Mouse (Mus musculus): ENCODE data around the gene Ffar3.

Gene Ffar3

GRCm38 (mm10) chr7:30856078-30856477 is at the start of gene Ffar3:
Gene Ffar3 (minus strand): TSS chr7:30856178.
- TF ChIP-seq POU5F1 (IDR thresholded peaks at IDR 0.05; ENCODE audit: borderline replicate concordance, low read length) (no peak), NANOG (IDR thresholded peaks at IDR 0.05; ENCODE audit: borderline replicate concordance, low read length) (no peak), CTCF (conservative IDR thresholded peaks at IDR 0.05; ENCODE audit: low read length) (no peak)

DNA sequence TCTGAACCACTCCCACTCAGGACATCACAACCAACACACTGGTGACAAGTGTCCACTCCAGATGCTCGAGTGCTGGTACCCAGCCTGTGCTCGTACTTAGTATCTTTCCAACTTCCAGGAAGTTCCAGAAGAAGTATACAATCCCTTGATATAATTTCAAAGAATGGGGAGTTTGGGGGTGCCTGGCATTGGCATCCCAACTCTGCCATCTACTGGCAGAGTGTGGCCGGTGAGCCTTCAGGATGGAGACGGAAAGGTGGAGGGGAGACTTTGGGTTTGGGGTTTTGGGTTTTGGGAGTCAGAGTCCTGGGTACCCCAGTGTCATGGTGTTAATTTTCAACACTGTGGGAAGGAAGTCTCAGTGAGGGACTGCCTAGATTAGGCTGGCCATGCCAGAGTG is 48.1 kb upstream of the Ffar3 start:
- no peak overlapping the region for H3K4me3 ChIP-seq (replicated peaks; ENCODE audit: low read length)
- peaks cover 37% of the 10 kb centered on the region for H3K27me3 ChIP-seq (ENCODE audit: insufficient read depth, low read length)
- H3K9me3 ChIP-seq (ENCODE audit: low read length): no peaks in the 10 kb centered on the region; the same call in 1 of the 2 replicates
- H3K36me3 ChIP-seq (ENCODE audit: insufficient read depth, low read length): no peaks in the 10 kb centered on the region
- H3K4me1 ChIP-seq (replicated peaks; ENCODE audit: low read depth, low read length): peaks cover 13% of the 10 kb centered on the region
- TF ChIP-seq POU5F1 (IDR thresholded peaks at IDR 0.05; ENCODE audit: borderline replicate concordance, low read length): no peak
- no peak for TF ChIP-seq NANOG (IDR thresholded peaks at IDR 0.05; ENCODE audit: borderline replicate concordance, low read length)
- peak; percentile 24 for TF ChIP-seq CTCF (conservative IDR thresholded peaks at IDR 0.05; ENCODE audit: low read length)

More at GRCm38 (mm10) chr7:30856078-30856477, at the start of gene Ffar3:
- no peaks in the 10 kb centered on the region for H3K36me3 ChIP-seq (ENCODE audit: insufficient read depth, low read length)
- H3K4me1 ChIP-seq (replicated peaks; ENCODE audit: low read depth, low read length): peaks cover 45% of the 10 kb centered on the region
- no peaks in the 10 kb centered on the region for H3K9me3 ChIP-seq (ENCODE audit: low read length)
- H3K27me3 ChIP-seq (ENCODE audit: insufficient read depth, low read length): peaks cover 32% of the 10 kb centered on the region
- peak within 1 kb of the TSS; percentile 70 for H3K4me3 ChIP-seq (replicated peaks; ENCODE audit: low read length)

- no peaks in the 10 kb centered on the region for H3K9me3 ChIP-seq (ENCODE audit: low read length)
- no peaks in the 10 kb centered on the region for H3K36me3 ChIP-seq (ENCODE audit: insufficient read depth, low read length)
- H3K4me1 ChIP-seq (replicated peaks; ENCODE audit: low read depth, low read length): peaks cover 8% of the 10 kb centered on the region; the same call in 1 of the 2 replicates
- no peak overlapping the region for H3K4me3 ChIP-seq (replicated peaks; ENCODE audit: low read length)
- peaks cover 26% of the 10 kb centered on the region for H3K27me3 ChIP-seq (ENCODE audit: insufficient read depth, low read length)
- no peak for TF ChIP-seq CTCF (conservative IDR thresholded peaks at IDR 0.05; ENCODE audit: low read length)
- TF ChIP-seq NANOG (IDR thresholded peaks at IDR 0.05; ENCODE audit: borderline replicate concordance, low read length): no peak
- no peak for TF ChIP-seq POU5F1 (IDR thresholded peaks at IDR 0.05; ENCODE audit: borderline replicate concordance, low read length)
Observed at GRCm38 (mm10) chr7:30895217-30895616, 39.2 kb upstream of the Ffar3 start.

GRCm38 (mm10) chr7:30892515-30892914 is 36.5 kb upstream of the Ffar3 start:
- TF ChIP-seq POU5F1 (IDR thresholded peaks at IDR 0.05; ENCODE audit: borderline replicate concordance, low read length) (no peak), NANOG (IDR thresholded peaks at IDR 0.05; ENCODE audit: borderline replicate concordance, low read length) (no peak), CTCF (conservative IDR thresholded peaks at IDR 0.05; ENCODE audit: low read length) (no peak)
- Histone ChIP-seq H3K4me3 (replicated peaks; ENCODE audit: low read length) (no peak overlapping the region), H3K4me1 (replicated peaks; ENCODE audit: low read depth, low read length) (peaks cover 8% of the 10 kb centered on the region; the same call in 1 of the 2 replicates), H3K36me3 (ENCODE audit: insufficient read depth, low read length) (no peaks in the 10 kb centered on the region), H3K27me3 (ENCODE audit: insufficient read depth, low read length) (peaks cover 10% of the 10 kb centered on the region), H3K9me3 (ENCODE audit: low read length) (no peaks in the 10 kb centered on the region)

DNA sequence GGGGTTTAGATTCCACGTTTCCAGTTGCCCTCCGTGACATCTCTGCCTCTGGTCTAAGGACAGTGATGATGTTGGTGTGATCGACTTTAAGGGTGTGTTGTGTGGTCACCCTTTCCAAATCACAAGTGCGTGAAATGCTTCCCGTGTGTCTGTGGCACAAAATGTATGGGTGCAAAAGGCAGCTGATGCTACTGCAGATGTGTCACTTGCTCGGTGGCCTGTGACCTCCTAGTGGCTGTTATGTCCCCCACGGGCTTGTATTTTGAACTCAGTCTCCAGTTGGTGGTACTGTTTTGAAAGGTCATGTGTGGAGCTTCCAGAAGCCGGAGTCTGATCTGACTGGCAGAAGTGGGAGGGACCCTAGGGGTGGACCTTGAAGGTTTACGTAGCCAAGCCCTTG is 35.8 kb upstream of the Ffar3 start:
- no peak overlapping the region for H3K4me3 ChIP-seq (replicated peaks; ENCODE audit: low read length)
- peaks cover 5% of the 10 kb centered on the region for H3K27me3 ChIP-seq (ENCODE audit: insufficient read depth, low read length)
- H3K36me3 ChIP-seq (ENCODE audit: insufficient read depth, low read length): no peaks in the 10 kb centered on the region
- peaks cover 8% of the 10 kb centered on the region; the same call in 1 of the 2 replicates for H3K4me1 ChIP-seq (replicated peaks; ENCODE audit: low read depth, low read length)
- no peaks in the 10 kb centered on the region for H3K9me3 ChIP-seq (ENCODE audit: low read length)
- TF ChIP-seq POU5F1 (IDR thresholded peaks at IDR 0.05; ENCODE audit: borderline replicate concordance, low read length): no peak
- no peak for TF ChIP-seq NANOG (IDR thresholded peaks at IDR 0.05; ENCODE audit: borderline replicate concordance, low read length)
- no peak for TF ChIP-seq CTCF (conservative IDR thresholded peaks at IDR 0.05; ENCODE audit: low read length)

GRCm38 (mm10) chr7:30890681-30891080 is 34.7 kb upstream of the Ffar3 start:
- TF ChIP-seq CTCF (conservative IDR thresholded peaks at IDR 0.05; ENCODE audit: low read length) (no peak), NANOG (IDR thresholded peaks at IDR 0.05; ENCODE audit: borderline replicate concordance, low read length) (no peak), POU5F1 (IDR thresholded peaks at IDR 0.05; ENCODE audit: borderline replicate concordance, low read length) (no peak)
- Histone ChIP-seq H3K36me3 (ENCODE audit: insufficient read depth, low read length) (no peaks in the 10 kb centered on the region), H3K4me1 (replicated peaks; ENCODE audit: low read depth, low read length) (peaks cover 5% of the 10 kb centered on the region; the same call in 1 of the 2 replicates), H3K4me3 (replicated peaks; ENCODE audit: low read length) (no peak overlapping the region), H3K27me3 (ENCODE audit: insufficient read depth, low read length) (peaks cover 4% of the 10 kb centered on the region), H3K9me3 (ENCODE audit: low read length) (no peaks in the 10 kb centered on the region)

DNA sequence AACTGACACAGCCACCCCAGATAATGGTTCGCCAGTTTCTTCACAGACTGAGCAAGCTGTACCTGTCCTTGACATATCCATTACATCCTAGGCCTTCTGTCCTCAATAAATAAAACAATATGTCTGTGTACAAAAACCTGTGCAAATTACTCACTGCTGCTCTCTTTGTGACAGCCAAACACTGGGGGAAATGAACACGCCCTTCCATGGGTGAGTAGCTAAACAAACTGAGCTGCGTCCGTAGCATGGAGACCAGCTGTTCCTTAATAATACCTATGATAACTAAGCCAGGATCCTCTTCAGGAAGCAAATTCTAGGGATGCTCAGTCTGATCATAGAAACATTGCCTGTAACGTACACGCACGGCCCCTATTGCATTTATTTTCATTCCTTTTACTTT is 32.8 kb upstream of the Ffar3 start:
- peaks cover 4% of the 10 kb centered on the region for H3K27me3 ChIP-seq (ENCODE audit: insufficient read depth, low read length)
- no peaks in the 10 kb centered on the region for H3K9me3 ChIP-seq (ENCODE audit: low read length)
- H3K4me1 ChIP-seq (replicated peaks; ENCODE audit: low read depth, low read length): no peaks in the 10 kb centered on the region; the same call in 1 of the 2 replicates
- no peak overlapping the region for H3K4me3 ChIP-seq (replicated peaks; ENCODE audit: low read length)
- H3K36me3 ChIP-seq (ENCODE audit: insufficient read depth, low read length): no peaks in the 10 kb centered on the region
- TF ChIP-seq POU5F1 (IDR thresholded peaks at IDR 0.05; ENCODE audit: borderline replicate concordance, low read length) (no peak), NANOG (IDR thresholded peaks at IDR 0.05; ENCODE audit: borderline replicate concordance, low read length) (no peak), CTCF (conservative IDR thresholded peaks at IDR 0.05; ENCODE audit: low read length) (no peak)

DNA sequence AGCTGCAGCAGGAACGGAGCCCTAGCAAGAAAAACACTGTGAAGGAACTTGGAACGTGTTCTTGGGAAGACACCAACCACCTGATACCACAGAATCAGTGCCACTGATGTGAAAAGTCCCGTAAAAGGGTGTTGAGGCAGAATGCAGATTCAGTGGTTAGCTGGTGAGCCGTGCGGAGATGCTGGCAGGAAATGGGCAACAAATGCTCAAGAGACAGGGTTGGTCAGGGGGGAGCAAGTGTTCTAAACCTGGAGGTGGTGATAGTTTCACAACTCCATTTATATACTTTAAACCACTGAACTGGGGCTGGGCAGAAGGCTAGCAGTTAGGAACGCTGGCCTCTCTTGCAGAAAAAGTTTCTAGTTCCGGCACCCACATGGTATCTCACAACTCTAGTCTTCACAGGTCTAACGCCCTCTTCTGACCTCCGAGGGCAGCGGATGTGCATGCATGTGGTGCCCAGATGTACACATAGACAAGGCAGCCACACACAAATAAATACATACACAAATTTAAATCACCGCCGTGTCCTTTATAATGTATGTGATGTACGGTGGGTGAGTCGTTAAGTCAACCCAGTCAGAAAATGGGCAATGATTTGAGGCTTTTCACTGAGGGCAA is 31.7 kb upstream of the Ffar3 start:
- Histone ChIP-seq H3K9me3 (ENCODE audit: low read length) (no peaks in the 10 kb centered on the region), H3K4me1 (replicated peaks; ENCODE audit: low read depth, low read length) (no peaks in the 10 kb centered on the region; the same call in 1 of the 2 replicates), H3K4me3 (replicated peaks; ENCODE audit: low read length) (no peak overlapping the region), H3K27me3 (ENCODE audit: insufficient read depth, low read length) (peaks cover 4% of the 10 kb centered on the region), H3K36me3 (ENCODE audit: insufficient read depth, low read length) (no peaks in the 10 kb centered on the region)
- TF ChIP-seq POU5F1 (IDR thresholded peaks at IDR 0.05; ENCODE audit: borderline replicate concordance, low read length) (no peak), NANOG (IDR thresholded peaks at IDR 0.05; ENCODE audit: borderline replicate concordance, low read length) (no peak), CTCF (conservative IDR thresholded peaks at IDR 0.05; ENCODE audit: low read length) (no peak)

Measured in E14TG2a.4 (cell line).